Mouse (Mus musculus) frontal cortex, postnatal 25 days (tissue): ENCODE results near the gene Mrc2.
A peak's percentile ranks its signal among the peaks of the same experiment; 100 is the strongest.

Experiments
- DNase-seq, 2 experiments: peaks; one replicate each; pipeline ENCODE4 v3.0.0; 2022; ENCODE audit warnings: low spot score in 2 of 2

Gene Mrc2

GRCm38 (mm10) chr11:105350643-105351042, 58.2 kb downstream of the Mrc2 start:
- DNase-seq: no peak

DNA sequence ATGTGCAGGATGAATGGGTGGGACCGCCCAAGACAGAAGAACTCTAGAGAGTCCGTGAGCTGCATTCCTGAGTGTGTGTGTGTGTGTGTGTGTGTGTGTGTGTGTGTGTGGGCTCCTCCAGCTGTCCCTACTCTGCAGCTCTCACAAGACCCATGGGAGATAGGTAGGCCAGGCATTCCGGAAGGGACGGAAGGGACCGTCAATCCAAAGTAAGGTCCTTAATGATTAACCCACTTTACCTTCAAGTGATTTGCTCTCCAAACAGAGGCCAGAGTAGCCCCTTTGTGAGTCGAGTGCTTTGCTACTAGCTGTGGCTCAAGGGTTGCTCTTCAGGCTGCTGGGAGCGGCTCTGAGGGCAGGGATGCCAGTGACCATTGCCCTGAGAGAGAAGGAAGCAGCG, 59.7 kb downstream of the Mrc2 start:
- no peak for DNase-seq

- no peak for DNase-seq
Observed at GRCm38 (mm10) chr11:105352954-105353890, 60.8 kb downstream of the Mrc2 start.

GRCm38 (mm10) chr11:105353891-105354280, 61.4 kb downstream of the Mrc2 start:
- DNase-seq: no peak

- no peak for DNase-seq
Observed at GRCm38 (mm10) chr11:105356301-105356700, 63.9 kb downstream of the Mrc2 start.

DNA sequence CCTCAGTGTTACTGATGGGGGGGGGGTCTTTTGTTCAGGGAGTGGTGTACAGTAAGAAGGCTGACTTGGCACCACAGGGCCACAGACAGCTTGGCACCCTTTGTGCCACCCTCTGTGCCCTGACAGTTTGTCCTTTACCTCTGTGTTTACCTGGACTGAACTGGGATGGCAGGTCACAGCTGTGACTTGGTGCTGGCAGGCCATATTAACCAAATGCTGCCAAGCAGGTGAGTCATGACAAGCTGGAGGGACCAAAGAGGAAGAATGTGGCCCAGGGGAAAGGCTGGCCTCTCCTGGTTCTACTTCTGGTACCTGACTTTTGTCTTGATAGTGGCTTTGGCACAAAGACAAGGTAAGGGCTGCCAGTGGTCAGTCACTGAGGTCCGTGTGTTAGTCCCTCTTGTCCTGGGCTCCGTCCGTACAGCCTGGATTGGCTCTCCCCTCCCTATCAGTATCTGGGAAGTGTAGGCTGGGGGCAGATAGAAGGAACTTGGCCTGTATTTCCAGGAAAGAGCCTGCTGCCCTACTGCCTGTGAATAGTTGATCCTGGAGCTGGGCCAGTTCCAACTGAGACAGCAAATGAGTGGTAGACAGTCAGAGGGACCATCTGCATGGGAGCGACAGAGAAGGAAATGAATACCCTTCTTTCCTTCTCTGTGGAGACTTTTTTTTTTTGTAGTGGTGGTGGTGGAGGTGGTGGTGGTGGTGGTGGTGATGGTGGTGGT, 69.8 kb downstream of the Mrc2 start:
- DNase-seq: no peak

- peak; percentile 78 to 81 for DNase-seq
Observed at GRCm38 (mm10) chr11:105362946-105363597, 70.6 kb downstream of the Mrc2 start.

DNA sequence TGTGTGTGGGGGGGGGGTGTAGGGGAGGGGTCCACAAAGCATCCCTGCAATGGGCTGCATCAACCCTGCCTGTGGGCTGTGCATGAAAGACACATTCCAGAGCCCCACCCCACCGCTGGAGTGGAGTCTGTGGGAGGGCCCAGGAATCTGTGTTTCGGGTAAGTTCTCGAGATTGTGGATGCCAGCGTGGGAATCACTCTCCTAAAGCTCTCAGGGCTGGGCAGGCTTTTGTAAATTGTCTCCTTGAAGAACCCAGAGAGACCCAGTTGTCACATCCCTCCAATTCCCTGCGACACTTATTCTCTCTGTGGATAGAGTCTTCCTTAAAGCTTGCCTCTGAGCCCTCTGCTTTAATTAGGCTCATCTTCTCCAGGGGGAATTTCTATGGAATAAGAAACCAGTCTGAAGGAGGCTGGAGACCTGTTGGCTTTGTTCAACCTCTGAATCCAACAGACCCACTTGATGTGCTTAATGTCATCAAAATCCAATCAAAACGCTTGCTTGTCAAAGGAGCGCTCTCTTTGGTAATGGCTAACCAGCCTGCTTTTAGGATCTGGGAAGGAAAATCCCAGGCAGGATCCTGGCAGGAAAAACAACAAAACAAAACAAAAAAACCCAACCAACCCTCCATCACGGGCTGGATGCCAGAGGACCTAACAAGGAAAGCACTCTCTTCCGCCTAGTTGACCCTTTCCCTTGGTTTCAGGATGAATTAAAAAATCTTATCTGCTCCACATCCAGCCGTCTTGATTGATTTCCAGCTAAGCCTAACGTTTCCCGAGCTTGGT, 71.3 kb downstream of the Mrc2 start:
- DNase-seq: peak; percentile 53 to 58

DNA sequence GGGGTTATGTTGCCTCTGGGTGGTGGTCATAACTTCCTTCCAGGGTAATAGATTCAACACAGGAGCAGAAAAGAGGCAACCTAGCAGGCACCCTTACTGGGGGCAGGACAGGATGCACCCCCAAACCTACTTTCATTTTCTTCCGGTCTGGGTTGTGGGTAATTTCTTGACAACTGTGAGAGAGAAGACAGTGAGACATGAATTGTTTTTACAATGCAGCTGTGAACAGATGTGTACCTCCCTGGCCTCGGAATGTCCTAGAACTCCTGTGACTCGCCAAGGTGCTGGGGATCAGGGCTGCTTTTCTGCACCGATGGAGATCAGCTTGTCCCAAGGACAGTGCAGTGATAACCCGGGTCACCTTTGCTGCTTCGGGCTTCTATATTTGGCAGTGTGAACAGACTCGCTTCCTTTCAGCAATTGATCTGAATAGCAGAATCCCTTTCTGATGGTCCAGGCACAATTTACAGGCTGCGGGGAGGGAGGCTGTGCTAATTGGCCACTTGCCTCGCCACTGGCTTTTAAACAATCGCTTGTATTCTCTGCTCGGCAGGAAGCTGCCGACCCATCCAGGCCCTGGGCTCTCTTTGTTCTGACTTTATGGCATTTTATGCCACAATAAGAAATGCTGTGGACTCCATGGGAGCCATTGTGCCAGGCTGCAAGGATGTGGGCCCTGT, 72.1 kb downstream of the Mrc2 start:
- DNase-seq: no peak

- DNase-seq: no peak
Observed at GRCm38 (mm10) chr11:105365611-105366010, 73.2 kb downstream of the Mrc2 start.

GRCm38 (mm10) chr11:105366051-105366450, 73.6 kb downstream of the Mrc2 start:
- no peak for DNase-seq

DNA sequence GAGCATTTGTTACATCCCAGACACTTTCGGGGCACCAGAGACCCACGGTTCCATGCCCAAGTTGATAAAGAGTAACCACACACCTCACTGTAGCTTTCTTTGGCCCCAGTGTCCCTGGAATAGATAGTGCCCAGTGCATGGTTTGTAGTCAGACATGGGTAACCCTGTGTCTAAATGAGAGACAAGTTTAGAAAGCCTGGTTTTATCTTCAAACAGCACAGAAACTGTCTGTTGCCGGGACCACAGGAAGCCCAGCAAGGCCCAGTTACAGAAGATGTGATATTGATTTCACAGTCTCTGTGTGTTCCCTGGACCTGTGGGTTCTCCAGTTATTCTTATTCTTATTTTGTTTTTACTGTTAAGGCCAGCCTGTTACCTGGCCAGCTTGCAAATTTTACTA, 74.7 kb downstream of the Mrc2 start:
- no peak for DNase-seq

DNA sequence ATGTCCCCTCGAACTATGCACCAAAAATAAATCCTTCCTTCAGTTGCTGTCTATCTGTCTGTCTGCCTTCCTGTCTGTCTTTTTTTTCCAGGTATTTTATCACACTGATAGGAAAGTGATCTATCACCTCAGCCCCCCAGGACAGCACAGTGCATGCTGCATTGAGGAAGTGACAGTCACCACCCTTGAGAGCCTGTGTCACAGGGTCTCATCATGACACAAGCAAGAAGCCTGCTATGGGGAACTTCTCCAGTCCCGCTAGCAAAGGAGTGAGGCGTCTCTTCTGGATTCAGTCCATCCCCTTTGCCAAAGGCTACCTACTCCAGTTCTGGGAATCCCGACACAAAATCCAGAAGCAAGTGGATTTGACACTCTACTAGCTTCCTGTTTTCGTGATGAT, 76.4 kb downstream of the Mrc2 start:
- DNase-seq: no peak

GRCm38 (mm10) chr11:105369526-105370386, 77.3 kb downstream of the Mrc2 start:
- no peak for DNase-seq

DNA sequence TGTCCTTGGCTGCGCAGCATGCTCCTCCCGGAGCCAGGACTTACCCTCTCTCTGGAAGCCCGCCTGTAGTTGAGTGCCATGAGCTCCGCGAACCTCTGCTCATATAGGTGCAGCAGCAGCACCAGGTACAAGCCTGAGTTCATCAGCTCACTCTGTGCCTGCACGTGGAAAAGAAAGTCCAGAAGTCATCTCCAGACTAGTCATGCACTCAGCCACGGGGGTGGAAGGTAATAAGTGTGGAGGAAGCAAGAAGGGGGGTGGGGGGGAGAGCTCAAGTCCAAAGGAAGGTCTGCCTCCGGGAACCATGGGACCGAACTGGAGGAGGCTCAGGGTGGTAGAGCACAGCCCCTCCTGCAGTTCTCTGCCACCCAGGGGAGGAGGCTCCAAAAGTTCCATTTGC, 79.4 kb downstream of the Mrc2 start:
- DNase-seq: no peak

- DNase-seq: no peak
Observed at GRCm38 (mm10) chr11:105373881-105374280, 81.4 kb downstream of the Mrc2 start.

GRCm38 (mm10) chr11:105374526-105375175, 82.2 kb downstream of the Mrc2 start:
- DNase-seq: no peak

DNA sequence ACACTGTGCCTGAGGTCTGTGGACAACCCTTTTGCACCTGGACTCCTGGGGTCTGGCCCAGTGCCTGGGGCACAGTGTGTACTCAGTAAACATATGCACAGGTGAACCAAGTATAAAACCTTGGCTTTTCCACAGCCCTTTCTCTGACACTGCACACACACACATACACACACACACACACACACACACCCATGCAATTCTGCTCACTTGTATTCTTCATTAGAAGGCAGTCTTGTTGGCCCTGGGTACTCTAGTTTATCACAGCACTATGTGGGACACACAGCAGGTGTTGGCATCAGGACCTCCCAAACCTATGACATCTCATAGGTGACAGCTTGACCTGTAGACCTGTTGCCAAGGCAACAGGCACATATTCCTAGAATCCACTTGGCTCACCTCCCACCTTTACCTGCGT, 83.4 kb downstream of the Mrc2 start:
- no peak for DNase-seq

DNA sequence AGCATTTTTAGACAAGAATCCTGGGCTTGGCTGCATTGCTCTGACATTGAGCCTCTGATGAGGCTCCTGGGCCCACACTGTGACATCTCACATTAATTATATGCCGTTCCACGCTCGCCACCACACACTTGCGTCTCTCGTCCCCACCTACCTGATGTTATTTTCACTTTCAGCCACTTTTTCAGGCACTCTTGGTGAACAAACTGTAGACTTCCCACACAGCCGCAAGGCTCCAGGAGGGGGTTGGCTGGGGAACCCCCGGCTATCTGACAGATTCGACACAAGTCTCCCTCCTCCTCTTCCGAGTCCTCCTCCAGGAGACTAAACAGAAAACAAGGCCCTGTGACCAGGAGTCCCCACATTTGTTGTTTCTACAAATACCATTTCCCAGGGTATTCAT, 92.8 kb downstream of the Mrc2 start:
- DNase-seq: no peak

DNA sequence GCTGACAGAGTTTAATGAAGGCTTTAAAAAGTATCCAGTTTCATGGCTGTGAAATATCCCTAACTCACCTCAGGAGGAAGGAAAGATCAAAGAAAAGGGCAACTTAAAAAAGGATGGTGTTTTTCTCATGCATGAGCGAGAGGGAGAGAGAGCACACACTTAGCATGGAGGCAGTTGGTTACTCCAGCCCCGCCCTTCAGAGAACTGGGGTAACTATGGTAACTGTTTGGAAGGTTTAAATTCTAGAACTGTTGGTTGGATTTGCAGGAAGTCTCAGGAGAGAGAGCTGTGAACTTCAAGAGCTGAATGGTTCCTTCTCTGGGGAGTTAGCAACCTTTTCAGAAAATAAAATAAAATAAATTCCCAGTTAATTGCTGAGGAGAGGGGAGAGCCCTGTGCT, 96.2 kb downstream of the Mrc2 start:
- no peak for DNase-seq
